Mouse (Mus musculus): Measurements from ENCODE around the gene Elf2. TPM values are rescaled to one million over a fixed set of nuclear protein-coding genes. Genes with fewer than 3 reads are reported as not detected.
"Not testable (repeated sequence)": the region's sequence is repeated elsewhere in the genome, so short reads cannot be mapped to it uniquely, and the experiment has no call there.

Gene Elf2
- polyA plus RNA-seq, 1 experiment from 2014 or later = 35.4 TPM

GRCm38 (mm10) chr3:51221847-51222246, 118.6 kb downstream of the Elf2 start:
- H3K4me1 ChIP-seq (replicated peaks) = peaks cover 40% of the 10 kb centered on the region
- no peaks in the 10 kb centered on the region for H3K9me3 ChIP-seq
- no peak overlapping the region for H3K4me3 ChIP-seq
- no peak for DNase-seq (ENCODE audit: low spot score)
- WGBS = 83% methylated on average over 8 of the region's 8 CpGs
- no peak overlapping the region for H3K27ac ChIP-seq
- H3K27me3 ChIP-seq (ENCODE audit: insufficient read depth, poor library complexity, severe bottlenecking) = peaks cover 9% of the 10 kb centered on the region; the same call in 1 of the 2 replicates
- no peaks in the 10 kb centered on the region for H3K36me3 ChIP-seq

DNA sequence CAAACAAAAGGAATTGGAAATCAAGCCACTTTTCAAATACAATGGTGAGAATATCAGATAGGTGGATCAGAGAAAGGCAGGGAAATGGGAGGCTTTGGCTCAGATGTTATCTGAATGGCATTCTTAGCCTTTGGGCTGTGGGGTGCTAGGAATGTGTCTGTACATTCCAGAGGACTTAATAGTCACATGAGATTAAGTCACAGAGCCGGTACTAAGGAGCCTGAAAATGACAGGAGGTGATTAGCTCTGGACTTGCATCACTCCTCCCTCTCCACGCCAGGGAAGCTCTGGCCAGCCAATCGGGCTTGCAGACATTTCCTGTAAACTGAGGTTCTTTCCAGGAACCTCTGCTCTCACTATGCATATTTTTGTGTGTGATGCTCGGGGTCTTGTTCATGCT, 119.6 kb downstream of the Elf2 start:
- Histone ChIP-seq H3K9me3 (no peaks in the 10 kb centered on the region), H3K36me3 (no peaks in the 10 kb centered on the region), H3K4me1 (replicated peaks) (peaks cover 31% of the 10 kb centered on the region), H3K27ac (no peak overlapping the region), H3K4me3 (no peak overlapping the region), H3K27me3 (ENCODE audit: insufficient read depth, poor library complexity, severe bottlenecking) (peaks cover 9% of the 10 kb centered on the region; the same call in 1 of the 2 replicates)
- no peak for DNase-seq (ENCODE audit: low spot score)
- 58% methylated on average over 4 of the region's 4 CpGs for WGBS

- 87% methylated on average over 5 of the region's 5 CpGs for WGBS
- Histone ChIP-seq H3K4me3 (no peak overlapping the region), H3K36me3 (no peaks in the 10 kb centered on the region), H3K27ac (no peak overlapping the region), H3K27me3 (ENCODE audit: insufficient read depth, poor library complexity, severe bottlenecking) (peaks cover 9% of the 10 kb centered on the region; the same call in 1 of the 2 replicates), H3K9me3 (no peaks in the 10 kb centered on the region), H3K4me1 (replicated peaks) (peaks cover 23% of the 10 kb centered on the region)
- DNase-seq (ENCODE audit: low spot score) = no peak
These were observed 121.2 kb downstream of the Elf2 start for GRCm38 (mm10) chr3:51219213-51219612.

- H3K4me1 ChIP-seq (replicated peaks) = peaks cover 14% of the 10 kb centered on the region
- not testable (repeated sequence) for H3K36me3 ChIP-seq; DNase-seq (ENCODE audit: low spot score); H3K27ac ChIP-seq; H3K9me3 ChIP-seq; H3K4me3 ChIP-seq; H3K27me3 ChIP-seq (ENCODE audit: insufficient read depth, poor library complexity, severe bottlenecking)
- 93% methylated on average over 6 of the region's 6 CpGs for WGBS
These were observed 122.1 kb downstream of the Elf2 start for GRCm38 (mm10) chr3:51218385-51218784.

- WGBS = 81% methylated on average over 7 of the region's 10 CpGs
- not testable (repeated sequence) for H3K9me3 ChIP-seq; H3K27ac ChIP-seq; H3K27me3 ChIP-seq (ENCODE audit: insufficient read depth, poor library complexity, severe bottlenecking); H3K4me3 ChIP-seq; H3K36me3 ChIP-seq; H3K4me1 ChIP-seq (replicated peaks); DNase-seq (ENCODE audit: low spot score)
These were observed 124.1 kb downstream of the Elf2 start for GRCm38 (mm10) chr3:51216351-51216750.

DNA sequence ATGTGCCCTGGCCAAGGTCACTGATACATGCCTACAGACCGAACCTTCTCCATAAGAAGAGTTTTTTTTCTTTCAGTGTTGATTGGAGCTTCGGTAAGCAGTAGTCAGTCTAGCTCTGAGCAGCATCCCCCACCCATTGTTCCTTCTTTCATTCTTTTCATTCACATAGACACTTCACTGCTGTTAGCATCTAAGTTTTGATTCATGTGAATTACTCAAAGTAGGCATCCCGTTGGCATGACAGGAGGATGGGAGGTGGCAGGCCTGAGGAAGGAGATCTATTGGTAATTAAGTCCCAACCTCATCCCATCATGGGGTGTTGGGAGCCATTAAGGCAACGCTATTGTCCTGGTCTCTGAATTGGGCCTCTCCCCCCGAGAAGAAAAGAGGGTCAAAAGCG, 124.8 kb downstream of the Elf2 start:
- Histone ChIP-seq H3K9me3 (no peaks in the 10 kb centered on the region), H3K4me3 (no peak overlapping the region), H3K4me1 (replicated peaks) (no peaks in the 10 kb centered on the region), H3K36me3 (no peaks in the 10 kb centered on the region), H3K27ac (no peak overlapping the region), H3K27me3 (ENCODE audit: insufficient read depth, poor library complexity, severe bottlenecking) (no peaks in the 10 kb centered on the region)
- WGBS = 87% methylated on average over 6 of the region's 6 CpGs
- DNase-seq (ENCODE audit: low spot score) = no peak

GRCm38 (mm10) chr3:51213111-51213510, 127.4 kb downstream of the Elf2 start:
- H3K9me3 ChIP-seq = 0 out of 2 replicates have a peak, but pooled peaks cover 3% of the 10 kb centered on the region
- no peak overlapping the region for H3K27ac ChIP-seq
- WGBS = 93% methylated on average over 3 of the region's 3 CpGs
- no peaks in the 10 kb centered on the region for H3K4me1 ChIP-seq (replicated peaks)
- no peak for DNase-seq (ENCODE audit: low spot score)
- H3K36me3 ChIP-seq = no peaks in the 10 kb centered on the region
- no peaks in the 10 kb centered on the region for H3K27me3 ChIP-seq (ENCODE audit: insufficient read depth, poor library complexity, severe bottlenecking)
- H3K4me3 ChIP-seq = no peak overlapping the region

DNA sequence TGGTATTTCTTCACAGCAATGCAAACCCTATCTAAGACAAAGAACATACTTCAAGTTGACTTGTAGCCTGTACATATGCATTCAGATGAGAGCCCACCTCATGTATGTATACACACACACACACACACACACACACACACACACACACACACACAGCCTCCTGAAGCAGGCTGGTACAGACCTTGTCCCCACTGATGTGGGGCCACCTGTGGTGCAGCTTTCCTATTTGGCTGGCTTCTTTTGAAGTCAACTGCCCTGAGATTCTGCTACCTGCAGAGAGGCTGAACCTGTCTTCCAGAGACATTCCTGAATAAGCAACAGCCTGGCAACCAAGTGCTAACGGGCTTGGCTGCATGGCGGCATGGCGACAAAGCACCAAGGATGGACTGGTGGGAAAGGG, 130.0 kb downstream of the Elf2 start:
- H3K4me3 ChIP-seq = no peak overlapping the region

DNA sequence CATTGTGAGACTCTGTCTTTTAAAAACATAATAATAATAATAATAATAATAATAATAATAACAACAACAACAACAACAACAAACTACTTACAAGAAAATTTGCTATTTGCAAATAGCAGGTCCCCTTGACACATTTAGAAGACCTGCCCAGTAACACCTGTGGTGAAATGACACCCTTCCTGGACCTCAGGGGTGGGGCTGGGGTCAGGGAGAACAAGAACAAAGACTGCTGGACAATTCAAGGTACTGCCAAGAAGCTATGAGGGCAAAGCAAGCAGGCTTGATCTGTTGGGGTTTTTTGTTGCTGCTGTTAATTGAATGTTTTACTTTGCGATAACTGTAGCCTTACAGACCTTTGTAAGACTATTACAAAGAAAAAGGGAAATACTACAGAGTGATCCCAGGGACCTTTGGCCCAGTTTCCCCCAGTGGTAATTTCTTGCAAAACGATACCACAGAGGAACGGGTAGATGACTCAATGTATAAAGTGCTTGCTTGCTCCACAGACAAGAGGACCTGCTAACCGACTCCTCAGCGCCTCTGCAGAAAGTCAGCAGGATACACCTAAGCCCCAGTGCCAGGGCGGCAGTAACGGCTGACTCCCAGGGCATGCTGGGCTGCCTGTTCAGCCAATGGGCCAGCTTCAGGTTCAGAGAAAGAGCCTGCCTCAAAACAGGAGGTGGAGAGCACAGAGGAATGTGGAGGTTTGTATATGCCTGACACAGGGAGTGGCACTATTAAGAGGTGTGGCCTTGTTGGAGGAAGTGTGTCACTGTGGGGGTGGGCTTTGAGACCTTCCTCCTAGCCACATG, 130.8 kb downstream of the Elf2 start:
- H3K4me3 ChIP-seq = no peak overlapping the region
- WGBS = 85% methylated on average over 7 of the region's 7 CpGs
- DNase-seq (ENCODE audit: low spot score) = no peak
- 0 out of 2 replicates have a peak, but pooled peaks cover 5% of the 10 kb centered on the region for H3K9me3 ChIP-seq
- no peak overlapping the region for H3K27ac ChIP-seq
- no peaks in the 10 kb centered on the region for H3K27me3 ChIP-seq (ENCODE audit: insufficient read depth, poor library complexity, severe bottlenecking)
- no peaks in the 10 kb centered on the region for H3K36me3 ChIP-seq
- H3K4me1 ChIP-seq (replicated peaks) = no peaks in the 10 kb centered on the region

More for the DNA sequence above, 130.0 kb downstream of the Elf2 start:
- Histone ChIP-seq H3K27me3 (ENCODE audit: insufficient read depth, poor library complexity, severe bottlenecking) (no peaks in the 10 kb centered on the region), H3K4me1 (replicated peaks) (no peaks in the 10 kb centered on the region), H3K36me3 (no peaks in the 10 kb centered on the region), H3K27ac (no peak overlapping the region), H3K9me3 (0 out of 2 replicates have a peak, but pooled peaks cover 3% of the 10 kb centered on the region)
- 85% methylated on average over 3 of the region's 3 CpGs for WGBS
- DNase-seq (ENCODE audit: low spot score) = no peak

DNA sequence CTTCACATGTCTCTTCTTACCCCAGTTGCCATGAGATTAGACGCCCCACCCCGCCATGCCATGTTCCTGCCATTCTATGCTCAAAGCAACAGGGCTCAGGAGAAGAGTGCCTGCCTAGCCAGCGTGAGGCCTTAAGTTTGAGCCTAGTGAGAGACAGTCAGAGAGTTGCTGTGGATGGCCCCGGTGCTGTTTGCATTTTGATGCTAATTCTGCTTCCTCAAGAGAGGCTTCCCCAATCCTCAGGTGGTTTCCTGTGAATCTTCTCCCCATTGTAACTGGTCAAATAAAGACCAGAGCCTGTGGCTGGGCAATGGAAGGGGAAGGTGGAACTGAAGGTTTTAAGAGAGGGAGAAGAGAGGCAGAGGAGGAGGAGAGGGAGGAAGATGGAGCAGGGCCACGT, 131.8 kb downstream of the Elf2 start:
- Histone ChIP-seq H3K36me3 (no peaks in the 10 kb centered on the region), H3K9me3 (0 out of 2 replicates have a peak, but pooled peaks cover 9% of the 10 kb centered on the region), H3K27me3 (ENCODE audit: insufficient read depth, poor library complexity, severe bottlenecking) (no peaks in the 10 kb centered on the region), H3K4me3 (no peak overlapping the region), H3K27ac (no peak overlapping the region), H3K4me1 (replicated peaks) (no peaks in the 10 kb centered on the region)
- WGBS = 49% methylated on average over 5 of the region's 5 CpGs
- no peak for DNase-seq (ENCODE audit: low spot score)

DNA sequence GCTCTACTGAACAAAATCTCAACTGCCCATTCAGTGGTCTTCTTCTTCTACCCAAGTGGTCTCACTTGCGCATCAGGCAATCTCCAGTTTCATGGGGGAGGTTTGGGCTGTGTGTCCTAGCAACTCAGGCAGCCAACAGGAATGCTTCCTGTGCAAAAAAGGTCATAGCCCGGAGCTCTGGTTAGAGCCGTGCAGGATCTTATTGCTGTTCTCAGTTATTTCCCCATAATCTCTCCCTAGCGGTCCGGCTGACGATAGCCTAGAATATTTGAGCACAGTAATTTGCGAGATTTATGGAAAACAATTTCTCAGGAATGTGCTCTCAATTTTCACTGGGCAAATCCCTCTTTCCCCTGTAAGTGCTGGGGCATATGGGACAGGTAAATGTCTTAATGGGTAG, 133.9 kb downstream of the Elf2 start:
- no peak overlapping the region for H3K27ac ChIP-seq
- no peak overlapping the region for H3K4me3 ChIP-seq
- DNase-seq (ENCODE audit: low spot score) = no peak
- no peaks in the 10 kb centered on the region for H3K36me3 ChIP-seq
- no peaks in the 10 kb centered on the region for H3K4me1 ChIP-seq (replicated peaks)
- H3K9me3 ChIP-seq = 0 out of 2 replicates have a peak, but pooled peaks cover 9% of the 10 kb centered on the region
- no peaks in the 10 kb centered on the region for H3K27me3 ChIP-seq (ENCODE audit: insufficient read depth, poor library complexity, severe bottlenecking)
- 82% methylated on average over 7 of the region's 7 CpGs for WGBS

- Histone ChIP-seq H3K36me3 (no peaks in the 10 kb centered on the region), H3K4me1 (replicated peaks) (no peaks in the 10 kb centered on the region), H3K27ac (no peak overlapping the region), H3K4me3 (no peak overlapping the region), H3K27me3 (ENCODE audit: insufficient read depth, poor library complexity, severe bottlenecking) (no peaks in the 10 kb centered on the region), H3K9me3 (0 out of 2 replicates have a peak, but pooled peaks cover 6% of the 10 kb centered on the region)
- 94% methylated on average over 14 of the region's 14 CpGs for WGBS
- no peak for DNase-seq (ENCODE audit: low spot score)
These were observed 135.6 kb downstream of the Elf2 start for GRCm38 (mm10) chr3:51204897-51205296.

DNA sequence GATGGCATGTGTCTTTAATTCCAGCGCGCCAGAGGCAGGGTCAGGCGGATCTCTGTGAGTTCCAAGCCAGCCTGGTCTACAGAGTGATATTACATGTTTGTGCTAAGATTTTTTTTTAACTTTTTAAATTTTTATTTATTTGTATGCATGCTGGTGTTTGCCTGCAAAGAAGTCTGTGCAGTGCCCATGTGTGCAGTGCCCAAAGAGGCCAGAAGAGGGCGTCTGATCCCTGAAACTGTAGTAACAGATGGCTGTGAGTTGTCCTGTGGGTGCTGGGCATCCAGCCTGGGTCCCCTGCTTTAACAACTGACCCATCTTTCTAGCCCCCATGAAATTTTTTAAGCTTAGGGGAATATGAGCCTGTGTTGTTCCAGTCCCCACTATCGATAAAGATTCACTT, 136.0 kb downstream of the Elf2 start:
- no peak overlapping the region for H3K4me3 ChIP-seq
- no peaks in the 10 kb centered on the region for H3K27me3 ChIP-seq (ENCODE audit: insufficient read depth, poor library complexity, severe bottlenecking)
- no peak for DNase-seq (ENCODE audit: low spot score)
- no peaks in the 10 kb centered on the region for H3K36me3 ChIP-seq
- no peak overlapping the region for H3K27ac ChIP-seq
- H3K4me1 ChIP-seq (replicated peaks) = no peaks in the 10 kb centered on the region
- 88% methylated on average over 5 of the region's 5 CpGs for WGBS
- 0 out of 2 replicates have a peak, but pooled peaks cover 6% of the 10 kb centered on the region for H3K9me3 ChIP-seq
